Mouse (Mus musculus): ENCODE measurements around the gene Rab26. TPM values are rescaled to one million over a fixed set of nuclear protein-coding genes. Genes with fewer than 3 reads are reported as not detected.

Rab26 gene
- polyA plus RNA-seq, 1 experiment from 2014 or later: 3.3 TPM

- 85% methylated on average over 5 of the region's 5 CpGs for WGBS
- Histone ChIP-seq H3K4me2 (no peak overlapping the region), H3K4me3 (no peak overlapping the region), H3K9me3 (no peaks in the 10 kb centered on the region), H3K9ac (no peak overlapping the region), H3K4me1 (peaks cover 35% of the 10 kb centered on the region), H3K36me3 (peaks cover 7% of the 10 kb centered on the region; the same call in 1 of the 2 replicates), H3K27ac (no peak overlapping the region), H3K27me3 (no peaks in the 10 kb centered on the region)
- ATAC-seq (ENCODE audit: borderline replicate concordance, extremely low read depth, low FRiP score, low TSS enrichment): no peak
Observed at GRCm38 (mm10) chr17:24560301-24561028, 26.5 kb upstream of the Rab26 start.

DNA sequence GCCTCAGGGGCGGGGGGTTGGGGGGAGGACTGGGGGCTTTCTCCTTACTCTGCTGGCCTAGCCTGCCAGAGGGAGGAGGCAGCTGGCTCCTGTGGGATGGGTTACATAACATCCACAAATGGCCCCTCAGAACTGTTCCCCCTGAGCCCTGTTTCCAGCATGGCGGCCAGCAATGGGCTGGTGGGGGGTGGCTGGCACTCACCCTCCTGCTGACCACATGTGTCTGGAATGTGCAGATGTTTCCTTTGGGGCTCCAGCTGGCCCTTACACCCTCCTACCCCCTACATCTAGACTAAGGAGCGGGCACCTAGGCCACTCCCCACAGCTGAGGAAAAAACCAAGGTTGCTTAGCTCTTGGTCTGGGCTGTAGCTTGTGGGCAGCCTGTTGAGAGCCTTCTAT is 25.1 kb upstream of the Rab26 start:
- H3K9me3 ChIP-seq: no peaks in the 10 kb centered on the region

GRCm38 (mm10) chr17:24558600-24559099 is 24.6 kb upstream of the Rab26 start:
- 39% methylated on average over 4 of the region's 4 CpGs for WGBS
- peak overlapping the region; percentile 95 for H3K27ac ChIP-seq
- H3K27me3 ChIP-seq: no peaks in the 10 kb centered on the region
- no peak overlapping the region for H3K4me3 ChIP-seq
- no peak overlapping the region for H3K9ac ChIP-seq
- peaks cover 31% of the 10 kb centered on the region for H3K4me1 ChIP-seq
- H3K4me2 ChIP-seq: peak overlapping the region; percentile 33
- no peaks in the 10 kb centered on the region for H3K9me3 ChIP-seq
- H3K36me3 ChIP-seq: no peaks in the 10 kb centered on the region
- peak; percentile 70; the same call in 1 of the 2 replicates for ATAC-seq (ENCODE audit: borderline replicate concordance, extremely low read depth, low FRiP score, low TSS enrichment)

More for the DNA sequence above, 25.1 kb upstream of the Rab26 start:
- WGBS: 50% methylated on average over 3 of the region's 3 CpGs
- peak; percentile 71; the same call in 1 of the 2 replicates for ATAC-seq (ENCODE audit: borderline replicate concordance, extremely low read depth, low FRiP score, low TSS enrichment)
- Histone ChIP-seq H3K4me2 (peak overlapping the region; percentile 33), H3K27me3 (no peaks in the 10 kb centered on the region), H3K4me1 (peaks cover 35% of the 10 kb centered on the region), H3K4me3 (no peak overlapping the region), H3K36me3 (no peaks in the 10 kb centered on the region), H3K9ac (no peak overlapping the region), H3K27ac (peak overlapping the region; percentile 95)

- peaks cover 29% of the 10 kb centered on the region for H3K4me1 ChIP-seq
- no peak for ATAC-seq (ENCODE audit: borderline replicate concordance, extremely low read depth, low FRiP score, low TSS enrichment)
- H3K27ac ChIP-seq: peak overlapping the region; percentile 95; the same call in 1 of the 2 replicates
- no peak overlapping the region for H3K4me3 ChIP-seq
- H3K9me3 ChIP-seq: no peaks in the 10 kb centered on the region
- no peak overlapping the region for H3K4me2 ChIP-seq
- no peak overlapping the region for H3K9ac ChIP-seq
- no peaks in the 10 kb centered on the region for H3K36me3 ChIP-seq
- no peaks in the 10 kb centered on the region for H3K27me3 ChIP-seq
- 66% methylated on average over 7 of the region's 7 CpGs for WGBS
Observed at GRCm38 (mm10) chr17:24557091-24557490, 23.1 kb upstream of the Rab26 start.

- ATAC-seq (ENCODE audit: borderline replicate concordance, extremely low read depth, low FRiP score, low TSS enrichment): no peak
- no peaks in the 10 kb centered on the region for H3K36me3 ChIP-seq
- peaks cover 35% of the 10 kb centered on the region for H3K4me1 ChIP-seq
- peak overlapping the region; percentile 68 for H3K4me3 ChIP-seq
- H3K9ac ChIP-seq: peak overlapping the region; percentile 76
- no peaks in the 10 kb centered on the region for H3K27me3 ChIP-seq
- 47% methylated on average over 3 of the region's 3 CpGs for WGBS
- H3K27ac ChIP-seq: peak overlapping the region; percentile 93
- peak overlapping the region; percentile 86 for H3K4me2 ChIP-seq
- H3K9me3 ChIP-seq: no peaks in the 10 kb centered on the region
Observed at GRCm38 (mm10) chr17:24551050-24551444, 17.0 kb upstream of the Rab26 start.

DNA sequence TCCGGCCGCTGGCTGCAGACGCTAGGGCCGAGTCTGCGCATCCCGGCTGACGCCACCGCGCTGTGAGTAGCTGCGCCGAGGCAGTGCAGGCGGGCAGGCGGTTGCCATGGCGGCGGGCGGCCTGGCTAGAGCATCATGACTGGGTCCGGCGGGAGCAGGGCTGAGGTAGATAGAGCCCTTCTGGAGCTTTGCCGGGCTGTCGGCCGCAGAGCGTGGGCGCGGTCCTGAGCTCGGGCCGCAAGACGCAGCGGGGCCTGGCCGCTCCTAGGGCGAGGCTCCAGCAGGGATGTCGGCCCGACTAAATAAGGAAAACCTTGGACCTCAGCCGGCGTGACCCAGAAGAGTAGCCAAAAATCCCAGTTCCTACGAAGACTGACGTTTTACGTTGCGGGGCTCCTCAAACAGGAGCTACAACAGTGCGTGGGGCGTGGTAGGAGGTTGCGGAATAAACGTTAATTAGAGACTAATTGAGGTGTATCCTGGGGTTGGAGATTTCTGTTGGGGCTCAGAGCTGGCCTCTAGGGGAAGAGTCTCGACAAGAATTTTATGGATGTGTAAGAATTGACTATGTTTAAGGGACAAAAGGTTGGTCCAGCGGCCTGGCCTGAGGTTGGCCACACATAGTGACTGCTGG is 16.5 kb upstream of the Rab26 start:
- H3K27ac ChIP-seq: peak overlapping the region; percentile 93
- no peaks in the 10 kb centered on the region for H3K9me3 ChIP-seq
- under 1% methylated on average over 44 of the region's 44 CpGs for WGBS
- peak overlapping the region; percentile 86 for H3K4me2 ChIP-seq
- peak overlapping the region; percentile 68 for H3K4me3 ChIP-seq
- no peaks in the 10 kb centered on the region for H3K27me3 ChIP-seq
- peak overlapping the region; percentile 76 for H3K9ac ChIP-seq
- ATAC-seq (ENCODE audit: borderline replicate concordance, extremely low read depth, low FRiP score, low TSS enrichment): peak; percentile 78
- H3K4me1 ChIP-seq: peaks cover 37% of the 10 kb centered on the region
- H3K36me3 ChIP-seq: no peaks in the 10 kb centered on the region

GRCm38 (mm10) chr17:24549618-24550415 is 15.8 kb upstream of the Rab26 start, which contains the start of gene Pkd1:
Gene Pkd1 (plus strand): TSS chr17:24549834.
- peak within 1 kb of the TSS; percentile 86 for H3K4me2 ChIP-seq
- peaks cover 37% of the 10 kb centered on the region for H3K4me1 ChIP-seq
- no peaks in the 10 kb centered on the region for H3K36me3 ChIP-seq
- peak; percentile 96 for ATAC-seq (ENCODE audit: borderline replicate concordance, extremely low read depth, low FRiP score, low TSS enrichment)
- peak within 1 kb of the TSS; percentile 93 for H3K27ac ChIP-seq
- H3K9me3 ChIP-seq: no peaks in the 10 kb centered on the region
- peak within 1 kb of the TSS; percentile 68 for H3K4me3 ChIP-seq
- under 1% methylated on average over 66 of the region's 72 CpGs for WGBS
- peak within 1 kb of the TSS; percentile 76 for H3K9ac ChIP-seq
- H3K27me3 ChIP-seq: no peaks in the 10 kb centered on the region

- no peak; the same call in 1 of the 2 replicates for ATAC-seq (ENCODE audit: borderline replicate concordance, extremely low read depth, low FRiP score, low TSS enrichment)
- peak overlapping the region; percentile 68 for H3K4me3 ChIP-seq
- H3K9ac ChIP-seq: peak overlapping the region; percentile 36
- peaks cover 37% of the 10 kb centered on the region for H3K4me1 ChIP-seq
- H3K36me3 ChIP-seq: no peaks in the 10 kb centered on the region
- no peaks in the 10 kb centered on the region for H3K9me3 ChIP-seq
- peak overlapping the region; percentile 72 for H3K27ac ChIP-seq
- no peaks in the 10 kb centered on the region for H3K27me3 ChIP-seq
- under 1% methylated on average over 23 of the region's 23 CpGs for WGBS
- H3K4me2 ChIP-seq: peak overlapping the region; percentile 86
Observed at GRCm38 (mm10) chr17:24548921-24549617, 15.1 kb upstream of the Rab26 start.

GRCm38 (mm10) chr17:24548435-24548834 is 14.4 kb upstream of the Rab26 start:
- 20% methylated on average over 9 of the region's 9 CpGs for WGBS
- peak overlapping the region; percentile 72 for H3K27ac ChIP-seq
- no peaks in the 10 kb centered on the region for H3K27me3 ChIP-seq
- H3K4me2 ChIP-seq: peak overlapping the region; percentile 86
- H3K9me3 ChIP-seq: no peaks in the 10 kb centered on the region
- H3K36me3 ChIP-seq: no peaks in the 10 kb centered on the region
- peaks cover 37% of the 10 kb centered on the region for H3K4me1 ChIP-seq
- no peak for ATAC-seq (ENCODE audit: borderline replicate concordance, extremely low read depth, low FRiP score, low TSS enrichment)
- 0 out of 2 replicates have a peak overlapping the region, but pooled peaks have one; percentile 4 for H3K9ac ChIP-seq
- H3K4me3 ChIP-seq: peak overlapping the region; percentile 68

DNA sequence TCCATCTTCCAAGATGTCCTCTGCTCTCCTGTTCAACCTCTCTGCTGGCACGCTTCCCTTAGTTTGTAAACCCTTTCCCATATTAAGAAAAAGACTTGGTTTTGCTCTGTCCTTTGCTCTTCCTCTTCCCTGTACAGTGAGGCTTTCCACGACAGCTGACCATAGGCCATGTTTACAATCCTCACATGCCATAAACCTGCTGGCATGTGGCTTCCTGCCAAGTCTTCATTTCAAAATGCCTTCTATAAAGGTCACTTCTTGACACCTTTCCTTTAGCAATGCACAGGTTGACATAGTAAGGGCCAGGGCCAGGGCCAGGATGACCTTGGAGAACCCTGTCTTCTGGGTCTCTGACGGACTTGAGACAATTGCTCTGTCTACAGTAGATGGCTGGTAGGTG is 12.2 kb upstream of the Rab26 start:
- H3K9ac ChIP-seq: no peak overlapping the region
- H3K27ac ChIP-seq: no peak overlapping the region
- H3K9me3 ChIP-seq: no peaks in the 10 kb centered on the region
- no peaks in the 10 kb centered on the region for H3K36me3 ChIP-seq
- H3K4me2 ChIP-seq: no peak overlapping the region
- no peak overlapping the region for H3K4me3 ChIP-seq
- ATAC-seq (ENCODE audit: borderline replicate concordance, extremely low read depth, low FRiP score, low TSS enrichment): no peak
- H3K27me3 ChIP-seq: no peaks in the 10 kb centered on the region
- 67% methylated on average over 3 of the region's 3 CpGs for WGBS
- peaks cover 27% of the 10 kb centered on the region for H3K4me1 ChIP-seq

DNA sequence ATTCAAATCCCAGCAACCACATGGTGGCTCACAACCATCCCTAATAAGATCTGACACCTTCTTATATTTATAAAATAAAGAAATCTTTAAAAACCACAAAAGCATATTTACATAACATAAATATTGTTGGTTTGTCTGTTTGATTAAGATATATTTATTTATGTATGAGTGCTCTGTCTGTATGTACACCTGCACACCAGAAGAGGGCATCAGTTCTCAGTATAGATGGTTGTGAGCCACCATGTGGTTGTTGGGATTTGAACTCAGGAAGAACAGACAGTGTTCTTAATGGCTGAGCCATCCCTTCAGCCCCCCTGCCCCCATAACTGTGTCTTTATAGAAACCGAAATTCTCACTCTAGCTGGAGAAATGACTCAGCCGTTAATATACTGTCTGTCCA is 11.2 kb upstream of the Rab26 start:
- Histone ChIP-seq H3K36me3 (no peaks in the 10 kb centered on the region), H3K4me2 (no peak overlapping the region), H3K27ac (no peak overlapping the region), H3K9ac (no peak overlapping the region), H3K9me3 (no peaks in the 10 kb centered on the region), H3K4me3 (no peak overlapping the region), H3K27me3 (no peaks in the 10 kb centered on the region), H3K4me1 (peaks cover 20% of the 10 kb centered on the region)
- no peak for ATAC-seq (ENCODE audit: borderline replicate concordance, extremely low read depth, low FRiP score, low TSS enrichment)
- 86% methylated on average over 2 of the region's 2 CpGs for WGBS
